Mouse (Mus musculus) layer of hippocampus, adult 18-20 months (tissue): ENCODE measurements at regions not wholly inside any gene's neighbourhood (a gene's known extent, or its start where the extent isn't known, plus 50 kb on each side); places are given as distances from the start of the nearest gene placed in this dataset.

Experiments used
- DNase-seq, 2 experiments: peaks; one replicate each; pipeline ENCODE4 v3.0.0; 2022; ENCODE audit warnings: low spot score in 2 of 2

GRCm38 (mm10) chr11:30372924-30373323 is 98.7 kb downstream of the 4930505A04Rik start:
- DNase-seq = no peak

- DNase-seq = peak in 1 of 2 experiments; percentile 1
Measured at GRCm38 (mm10) chr11:30371963-30372362, 99.7 kb downstream of the 4930505A04Rik start.

GRCm38 (mm10) chr11:30369601-30370240 is 101.7 kb upstream of the Sptbn1 start:
- DNase-seq = no peak

GRCm38 (mm10) chr11:30367373-30368225 is 99.6 kb upstream of the Sptbn1 start:
- peak; percentile 21 to 59 for DNase-seq

GRCm38 (mm10) chr11:30366491-30366890 is 98.5 kb upstream of the Sptbn1 start:
- no peak for DNase-seq

GRCm38 (mm10) chr11:30364993-30365392 is 97.0 kb upstream of the Sptbn1 start:
- no peak for DNase-seq

GRCm38 (mm10) chr11:30364591-30364990 is 96.6 kb upstream of the Sptbn1 start:
- no peak for DNase-seq

GRCm38 (mm10) chr11:30358196-30358595 is 90.2 kb upstream of the Sptbn1 start:
- DNase-seq = no peak

GRCm38 (mm10) chr11:30355356-30355755 is 87.4 kb upstream of the Sptbn1 start:
- no peak for DNase-seq

- no peak for DNase-seq
Measured at GRCm38 (mm10) chr11:30326371-30326770, 58.4 kb upstream of the Sptbn1 start.
